Mouse (Mus musculus): ENCODE data around the gene Gsk3b. TPM values are rescaled to one million over a fixed set of nuclear protein-coding genes. Genes with fewer than 3 reads are reported as not detected.
"Not testable (repeated sequence)": the region's sequence is repeated elsewhere in the genome, so short reads cannot be mapped to it uniquely, and the experiment has no call there.

Gene Gsk3b
- 33.8 and 37.2 TPM in 2 replicates for polyA plus RNA-seq (2015; fragmentation: Nextera tagmentation; extraction: Ambion mirVana)

GRCm38 (mm10) chr16:38088629-38089446 lies at the start of gene Gsk3b:
TSS of gene Gsk3b (plus strand) at chr16:38089001.
- peak; percentile 92 for ATAC-seq (replicated peaks; ENCODE audit: extremely low read depth, insufficient read depth, low FRiP score)
- Histone ChIP-seq H3K4me3 (ENCODE audit: low read length) (peak within 1 kb of the TSS; percentile 91), H3K27me3 (ENCODE audit: control insufficient read depth, insufficient read depth, low read length) (no peaks in the 10 kb centered on the region), H3K4me1 (ENCODE audit: control insufficient read depth, insufficient read depth, low read length) (peaks cover 15% of the 10 kb centered on the region), H3K27ac (ENCODE audit: low read length) (peak within 1 kb of the TSS; percentile 100), H3K9me3 (replicated peaks; ENCODE audit: control insufficient read depth, low read length) (no peaks in the 10 kb centered on the region), H3K9ac (ENCODE audit: low read length) (peak within 1 kb of the TSS; percentile 99), H3K36me3 (ENCODE audit: control insufficient read depth, insufficient read depth) (no peaks in the 10 kb centered on the region), H3K4me2 (ENCODE audit: low read depth, low read length) (peak within 1 kb of the TSS; percentile 83)
- WGBS, result under 1% methylated on average over 69 of the region's 69 CpGs

- Histone ChIP-seq H3K9ac (ENCODE audit: low read length) (no peak overlapping the region), H3K4me1 (ENCODE audit: control insufficient read depth, insufficient read depth, low read length) (no peaks in the 10 kb centered on the region), H3K27me3 (ENCODE audit: control insufficient read depth, insufficient read depth, low read length) (no peaks in the 10 kb centered on the region), H3K4me3 (ENCODE audit: low read length) (no peak overlapping the region), H3K27ac (ENCODE audit: low read length) (no peak overlapping the region), H3K36me3 (ENCODE audit: control insufficient read depth, insufficient read depth) (no peaks in the 10 kb centered on the region), H3K4me2 (ENCODE audit: low read depth, low read length) (no peak overlapping the region), H3K9me3 (replicated peaks; ENCODE audit: control insufficient read depth, low read length) (no peaks in the 10 kb centered on the region)
- no peak for ATAC-seq (replicated peaks; ENCODE audit: extremely low read depth, insufficient read depth, low FRiP score)
- WGBS, result 69% methylated on average over 1 of the region's 1 CpGs
Observed at GRCm38 (mm10) chr16:38042160-38042559, 46.6 kb upstream of the Gsk3b start.

- H3K36me3 ChIP-seq (ENCODE audit: control insufficient read depth, insufficient read depth), result no peaks in the 10 kb centered on the region
- H3K27me3 ChIP-seq (ENCODE audit: control insufficient read depth, insufficient read depth, low read length), result no peaks in the 10 kb centered on the region
- no peaks in the 10 kb centered on the region for H3K4me1 ChIP-seq (ENCODE audit: control insufficient read depth, insufficient read depth, low read length)
- WGBS, result 80% methylated on average over 5 of the region's 5 CpGs
- no peak overlapping the region for H3K9ac ChIP-seq (ENCODE audit: low read length)
- H3K9me3 ChIP-seq (replicated peaks; ENCODE audit: control insufficient read depth, low read length), result no peaks in the 10 kb centered on the region
- H3K4me3 ChIP-seq (ENCODE audit: low read length), result no peak overlapping the region
- no peak overlapping the region for H3K27ac ChIP-seq (ENCODE audit: low read length)
- no peak for ATAC-seq (replicated peaks; ENCODE audit: extremely low read depth, insufficient read depth, low FRiP score)
- no peak overlapping the region for H3K4me2 ChIP-seq (ENCODE audit: low read depth, low read length)
Observed at GRCm38 (mm10) chr16:38044551-38044950, 44.2 kb upstream of the Gsk3b start.

GRCm38 (mm10) chr16:38047781-38048558 lies 40.8 kb upstream of the Gsk3b start:
- H3K4me3 ChIP-seq (ENCODE audit: low read length), result no peak overlapping the region
- H3K4me2 ChIP-seq (ENCODE audit: low read depth, low read length), result no peak overlapping the region

GRCm38 (mm10) chr16:38057898-38058297 lies 30.9 kb upstream of the Gsk3b start:
- Histone ChIP-seq H3K27ac (ENCODE audit: low read length) (no peak overlapping the region), H3K4me2 (ENCODE audit: low read depth, low read length) (no peak overlapping the region), H3K27me3 (ENCODE audit: control insufficient read depth, insufficient read depth, low read length) (no peaks in the 10 kb centered on the region), H3K9ac (ENCODE audit: low read length) (no peak overlapping the region), H3K36me3 (ENCODE audit: control insufficient read depth, insufficient read depth) (no peaks in the 10 kb centered on the region), H3K4me1 (ENCODE audit: control insufficient read depth, insufficient read depth, low read length) (no peaks in the 10 kb centered on the region), H3K9me3 (replicated peaks; ENCODE audit: control insufficient read depth, low read length) (0 out of 2 replicates have a peak, but pooled peaks cover 2% of the 10 kb centered on the region), H3K4me3 (ENCODE audit: low read length) (no peak overlapping the region)
- 79% methylated on average over 1 of the region's 1 CpGs for WGBS
- ATAC-seq (replicated peaks; ENCODE audit: extremely low read depth, insufficient read depth, low FRiP score), result no peak

More at GRCm38 (mm10) chr16:38047781-38048558, 40.8 kb upstream of the Gsk3b start:
- Histone ChIP-seq H3K4me1 (ENCODE audit: control insufficient read depth, insufficient read depth, low read length) (no peaks in the 10 kb centered on the region), H3K27me3 (ENCODE audit: control insufficient read depth, insufficient read depth, low read length) (no peaks in the 10 kb centered on the region), H3K27ac (ENCODE audit: low read length) (no peak overlapping the region), H3K9ac (ENCODE audit: low read length) (no peak overlapping the region), H3K9me3 (replicated peaks; ENCODE audit: control insufficient read depth, low read length) (no peaks in the 10 kb centered on the region), H3K36me3 (ENCODE audit: control insufficient read depth, insufficient read depth) (no peaks in the 10 kb centered on the region)
- ATAC-seq (replicated peaks; ENCODE audit: extremely low read depth, insufficient read depth, low FRiP score), result no peak
- WGBS, result 67% methylated on average over 23 of the region's 23 CpGs

GRCm38 (mm10) chr16:38058836-38059235 lies 30.0 kb upstream of the Gsk3b start:
- Histone ChIP-seq H3K27me3 (ENCODE audit: control insufficient read depth, insufficient read depth, low read length) (no peaks in the 10 kb centered on the region), H3K4me1 (ENCODE audit: control insufficient read depth, insufficient read depth, low read length) (no peaks in the 10 kb centered on the region), H3K27ac (ENCODE audit: low read length) (no peak overlapping the region), H3K9ac (ENCODE audit: low read length) (no peak overlapping the region), H3K36me3 (ENCODE audit: control insufficient read depth, insufficient read depth) (no peaks in the 10 kb centered on the region), H3K4me2 (ENCODE audit: low read depth, low read length) (no peak overlapping the region), H3K4me3 (ENCODE audit: low read length) (no peak overlapping the region), H3K9me3 (replicated peaks; ENCODE audit: control insufficient read depth, low read length) (0 out of 2 replicates have a peak, but pooled peaks cover 2% of the 10 kb centered on the region)
- WGBS, result 73% methylated on average over 3 of the region's 3 CpGs
- no peak for ATAC-seq (replicated peaks; ENCODE audit: extremely low read depth, insufficient read depth, low FRiP score)

- Histone ChIP-seq H3K4me1 (ENCODE audit: control insufficient read depth, insufficient read depth, low read length) (no peaks in the 10 kb centered on the region), H3K27me3 (ENCODE audit: control insufficient read depth, insufficient read depth, low read length) (no peaks in the 10 kb centered on the region), H3K4me3 (ENCODE audit: low read length) (no peak overlapping the region), H3K9me3 (replicated peaks; ENCODE audit: control insufficient read depth, low read length) (0 out of 2 replicates have a peak, but pooled peaks cover 2% of the 10 kb centered on the region), H3K9ac (ENCODE audit: low read length) (no peak overlapping the region), H3K4me2 (ENCODE audit: low read depth, low read length) (no peak overlapping the region), H3K27ac (ENCODE audit: low read length) (no peak overlapping the region), H3K36me3 (ENCODE audit: control insufficient read depth, insufficient read depth) (no peaks in the 10 kb centered on the region)
- 74% methylated on average over 4 of the region's 4 CpGs for WGBS
- no peak for ATAC-seq (replicated peaks; ENCODE audit: extremely low read depth, insufficient read depth, low FRiP score)
Observed at GRCm38 (mm10) chr16:38059631-38060030, 29.2 kb upstream of the Gsk3b start.

- not testable (repeated sequence) for H3K27ac ChIP-seq (ENCODE audit: low read length); H3K27me3 ChIP-seq (ENCODE audit: control insufficient read depth, insufficient read depth, low read length); H3K36me3 ChIP-seq (ENCODE audit: control insufficient read depth, insufficient read depth); H3K9ac ChIP-seq (ENCODE audit: low read length); H3K4me3 ChIP-seq (ENCODE audit: low read length); ATAC-seq (replicated peaks; ENCODE audit: extremely low read depth, insufficient read depth, low FRiP score); H3K4me1 ChIP-seq (ENCODE audit: control insufficient read depth, insufficient read depth, low read length); H3K4me2 ChIP-seq (ENCODE audit: low read depth, low read length)
- peaks cover 10% of the 10 kb centered on the region for H3K9me3 ChIP-seq (replicated peaks; ENCODE audit: control insufficient read depth, low read length)
- 85% methylated on average over 1 of the region's 5 CpGs for whole genome bisulfite sequencing
Observed at GRCm38 (mm10) chr16:38073859-38074631, 14.8 kb upstream of the Gsk3b start.

Measured in heart, embryonic 16.5 days (tissue).